Mouse (Mus musculus) CH12.LX (cell line): ENCODE measurements around the gene Il1rn. TPM values are rescaled to one million over a fixed set of nuclear protein-coding genes. Genes with fewer than 3 reads are reported as not detected.

ENCODE experiments used
- DNase-seq: peaks from one replicate; pipeline ENCODE4 v3.0.0-alpha.2; 2013; ENCODE audit errors: extremely low read depth
- H3K27ac ChIP-seq: 2 replicates; pipeline ENCODE4 v1.5.1; 2012; ENCODE audit warnings: low read depth, mild to moderate bottlenecking, control low read depth, moderate library complexity; ENCODE audit not compliant: insufficient read depth
- H3K27me3 ChIP-seq: replicated peaks from 2 replicates; pipeline ENCODE3; 2012; ENCODE audit warnings: inconsistent platforms
- H3K36me3 ChIP-seq, 2 experiments: replicated peaks in 1 of 2; 2 replicates each; pipeline versions ENCODE3 to v1.6.1; 2012; ENCODE audit warnings: inconsistent platforms in 1 of 2, low read length in 1 of 2, mild to moderate bottlenecking in 1 of 2, mixed read lengths in 1 of 2, moderate library complexity in 1 of 2; ENCODE audit not compliant: control insufficient read depth in 1 of 2, insufficient read depth in 1 of 2
- H3K4me1 ChIP-seq, 2 experiments: 2 replicates each; pipeline ENCODE4 v1.6.1; 2012; ENCODE audit warnings: inconsistent platforms in 1 of 2, moderate library complexity in 1 of 2; ENCODE audit not compliant: insufficient read depth in 2 of 2, control insufficient read depth in 1 of 2
- H3K4me2 ChIP-seq: 2 replicates; pipeline ENCODE4 v1.6.1; 2012; ENCODE audit warnings: low read depth, mild to moderate bottlenecking, control low read depth; ENCODE audit not compliant: poor library complexity, insufficient read depth, severe bottlenecking
- H3K4me3 ChIP-seq, 3 experiments: fragments of 150-350 bp in 1 of 3; sonication (generic) in 1 of 3; replicated peaks in 1 of 3; 2 replicates each; pipeline versions ENCODE3 to v1.5.1; 2011 to 2012; ENCODE audit warnings: low read depth in 2 of 3, low read length in 2 of 3, mild to moderate bottlenecking in 2 of 3, moderate library complexity in 2 of 3, control low read depth in 1 of 3, improper control_type of control experiment in 1 of 3, inconsistent platforms in 1 of 3, mixed read lengths in 1 of 3; ENCODE audit not compliant: poor library complexity in 1 of 3
- H3K79me2 ChIP-seq: replicated peaks from 2 replicates; pipeline ENCODE4 v1.6.1; 2012; ENCODE audit warnings: mild to moderate bottlenecking, moderate library complexity; ENCODE audit not compliant: control insufficient read depth, poor library complexity, insufficient read depth, severe bottlenecking; ENCODE audit errors: extremely low read depth
- H3K9ac ChIP-seq: 2 replicates; pipeline ENCODE4 v1.6.1; 2012; ENCODE audit warnings: low read depth, mild to moderate bottlenecking, control low read depth, moderate library complexity; ENCODE audit not compliant: insufficient read depth
- H3K9me3 ChIP-seq: replicated peaks from 2 replicates; pipeline ENCODE3; 2012; ENCODE audit warnings: low read length, inconsistent platforms, mixed read lengths
- CTCF ChIP-seq, 2 experiments: IDR thresholded peaks in 1 of 2; conservative IDR thresholded peaks in 1 of 2; 2 replicates each; pipeline ENCODE4 v1.5.1; 2011 to 2012; ENCODE audit warnings: low read depth in 2 of 2, low read length in 2 of 2, improper control_type of control experiment in 1 of 2, inconsistent platforms in 1 of 2, mild to moderate bottlenecking in 1 of 2, moderate library complexity in 1 of 2
- E2F4 ChIP-seq: IDR thresholded peaks from 2 replicates; pipeline ENCODE4 v1.6.1; 2011; ENCODE audit warnings: low read depth, low read length, improper control_type of control experiment; ENCODE audit not compliant: insufficient replicate concordance
- ELF1 ChIP-seq: IDR thresholded peaks from 2 replicates; pipeline ENCODE4 v1.6.1; 2014; ENCODE audit warnings: low read depth, mild to moderate bottlenecking, inconsistent platforms, low read length, improper control_type of control experiment
- ETS1 ChIP-seq: conservative IDR thresholded peaks from 2 replicates; pipeline ENCODE4 v1.6.1; 2012; ENCODE audit warnings: low read depth, mild to moderate bottlenecking, inconsistent platforms, low read length, improper control_type of control experiment, moderate library complexity
- JUN ChIP-seq: IDR thresholded peaks from 2 replicates; pipeline ENCODE4 v1.6.1; 2011; ENCODE audit warnings: low read depth, mild to moderate bottlenecking, low read length, improper control_type of control experiment, moderate library complexity; ENCODE audit not compliant: insufficient read depth
- KAT2A ChIP-seq: IDR thresholded peaks from 2 replicates; pipeline ENCODE4 v1.6.1; 2012; ENCODE audit warnings: low read length, improper control_type of control experiment, inconsistent platforms; ENCODE audit not compliant: insufficient replicate concordance
- MAFK ChIP-seq: IDR thresholded peaks from 2 replicates; pipeline ENCODE4 v1.6.1; 2011; ENCODE audit warnings: low read length, improper control_type of control experiment; ENCODE audit not compliant: insufficient replicate concordance
- MAX ChIP-seq: IDR thresholded peaks from 2 replicates; pipeline ENCODE4 v1.6.1; 2011; ENCODE audit warnings: low read length, improper control_type of control experiment
- MEF2A ChIP-seq: IDR thresholded peaks from 2 replicates; pipeline ENCODE4 v1.6.1; 2014; ENCODE audit warnings: low read depth, mild to moderate bottlenecking, inconsistent platforms, low read length, improper control_type of control experiment, borderline replicate concordance
- MYC ChIP-seq: IDR thresholded peaks from 2 replicates; pipeline ENCODE4 v1.6.1; 2011; ENCODE audit warnings: low read depth, mild to moderate bottlenecking, improper control_type of control experiment, low read length
- PAX5 ChIP-seq: IDR thresholded peaks from 2 replicates; pipeline ENCODE4 v1.6.1; 2012; ENCODE audit warnings: low read length, inconsistent platforms, mixed read lengths
- POLR2A ChIP-seq: IDR thresholded peaks from 2 replicates; pipeline ENCODE4 v1.6.1; 2011; ENCODE audit warnings: low read depth, mild to moderate bottlenecking, improper control_type of control experiment, low read length
- POLR2AphosphoS2 ChIP-seq: IDR thresholded peaks from 2 replicates; pipeline ENCODE4 v1.6.1; 2011; ENCODE audit warnings: low read depth, low read length, improper control_type of control experiment
- RCOR1 ChIP-seq: conservative IDR thresholded peaks from 2 replicates; pipeline ENCODE4 v1.6.1; 2012; ENCODE audit warnings: low read depth, mild to moderate bottlenecking, inconsistent platforms, low read length, improper control_type of control experiment
- SIN3A ChIP-seq: IDR thresholded peaks from 2 replicates; pipeline ENCODE4 v1.6.1; 2012; ENCODE audit warnings: low read length, improper control_type of control experiment, inconsistent platforms
- SMC3 ChIP-seq: IDR thresholded peaks from 2 replicates; pipeline ENCODE4 v1.6.1; 2011; ENCODE audit warnings: low read depth, low read length, improper control_type of control experiment
- TBP ChIP-seq: conservative IDR thresholded peaks from 2 replicates; pipeline ENCODE4 v1.6.1; 2011; ENCODE audit warnings: low read depth, low read length, improper control_type of control experiment
- TCF12 ChIP-seq: IDR thresholded peaks from 2 replicates; pipeline ENCODE4 v1.6.1; 2014; ENCODE audit warnings: low read depth, mild to moderate bottlenecking, inconsistent platforms, low read length, improper control_type of control experiment
- UBTF ChIP-seq: IDR thresholded peaks from 2 replicates; pipeline ENCODE4 v1.6.1; 2012; ENCODE audit warnings: low read depth, mild to moderate bottlenecking, inconsistent platforms, low read length, improper control_type of control experiment, moderate library complexity
- USF1 ChIP-seq: IDR thresholded peaks from 2 replicates; pipeline ENCODE4 v1.6.1; 2014; ENCODE audit warnings: low read depth, mild to moderate bottlenecking, inconsistent platforms, low read length, improper control_type of control experiment
- ZKSCAN1 ChIP-seq: IDR thresholded peaks from 2 replicates; pipeline ENCODE4 v1.6.1; 2012; ENCODE audit warnings: low read depth, inconsistent platforms, low read length, improper control_type of control experiment, borderline replicate concordance
- ZNF384 ChIP-seq: IDR thresholded peaks from 2 replicates; pipeline ENCODE4 v1.6.1; 2012; ENCODE audit warnings: low read depth, low read length, improper control_type of control experiment, inconsistent platforms
- dilution Hi-C: fragments of 300-500 bp; cut with MboI; formaldehyde crosslinking; loops from 2 replicates; pipeline ENCODE4 v1.14.3; 2020; ENCODE audit warnings: low sequenced_read_pairs; ENCODE audit not compliant: extremely low pct_unique_long_range_greater_than_20kb, extremely low pct_ligation_motif_present
- in situ Hi-C: fragments of 300-500 bp; cut with MboI; formaldehyde crosslinking; loops from 3 replicates; pipeline ENCODE4 v1.14.3; 2019; ENCODE audit warnings: low sequenced_read_pairs, low pct_ligation_motif_present, low pct_unique_long_range_greater_than_20kb, mixed read lengths
- polyA plus RNA-seq: library from polyadenylated mRNA; unstranded; fragments of >175 nt; gene quantifications from 2 replicates; pipeline ENCODE4 v1.2.1, GENCODE M21; 2012; ENCODE audit warnings: low read depth; ENCODE audit not compliant: insufficient read length
- total RNA-seq, 2 experiments: library from RNA; depleted of rRNA; stranded (reverse); fragments of 300-350 nt in 1 of 2; fragments of >200 nt in 1 of 2; gene quantifications; 2 replicates each; pipeline ENCODE4 v1.2.3; 2012 to 2014

The Il1rn gene
- total and polyA plus RNA-seq, 3 experiments: 0.37 to 0.98 (median 0.71) TPM

DNA sequence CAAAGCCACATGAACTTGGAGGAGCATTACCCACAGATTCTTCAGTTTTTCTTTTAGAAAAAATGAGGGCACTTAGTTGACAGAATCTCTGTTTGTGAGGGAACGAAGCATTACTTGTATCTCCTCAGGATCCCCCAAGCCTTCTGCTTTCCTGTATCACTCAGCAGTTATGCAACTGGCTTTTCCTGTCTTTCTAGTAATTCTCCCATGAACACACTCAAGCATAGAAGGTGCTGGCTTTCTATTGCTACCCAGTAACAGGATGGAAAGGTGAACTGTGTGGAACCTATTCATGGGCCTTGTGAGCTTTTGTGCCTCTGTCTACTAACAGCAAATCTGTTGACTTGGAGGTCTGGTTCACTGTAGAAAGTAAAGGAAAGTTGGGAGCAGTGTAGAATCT lies 11.3 kb downstream of the Il1rn start:
- Histone ChIP-seq H3K36me3 (no peaks in the 10 kb centered on the region), H3K4me3 (no peak overlapping the region), H3K9ac (no peak overlapping the region), H3K79me2 (no peaks in the 10 kb centered on the region), H3K4me2 (no peak overlapping the region), H3K27ac (no peak overlapping the region), H3K9me3 (no peaks in the 10 kb centered on the region), H3K27me3 (no peaks in the 10 kb centered on the region), H3K4me1 (peaks cover 7 to 24% of the 10 kb centered on the region in 2 experiments; a peak in 3 of 4 replicates)
- dilution Hi-C loops (no loop called here), in situ Hi-C loops (loop anchor here (5.0 kb wide), 1 partner anchor 46 kb away; no protein-coding TSS in a partner anchor)
- TF ChIP-seq CTCF (conservative IDR thresholded peaks at IDR 0.05 in 1 of 2, IDR thresholded peaks at IDR 0.05 in 1 of 2; ENCODE audit: low read depth in 2 of 2, low read length in 2 of 2): no peak
- TF ChIP-seq POLR2A: no peak
- no peak for TF ChIP-seq SMC3
- TF ChIP-seq USF1: no peak
- no peak for TF ChIP-seq JUN
- TF ChIP-seq MEF2A: no peak
- TF ChIP-seq ELF1: no peak
- no peak for TF ChIP-seq RCOR1
- no peak for TF ChIP-seq SIN3A
- no peak for TF ChIP-seq MAX
- no peak for TF ChIP-seq PAX5
- TF ChIP-seq KAT2A: no peak
- no peak for TF ChIP-seq TBP
- TF ChIP-seq ZNF384: no peak
- no peak for TF ChIP-seq MAFK
- TF ChIP-seq MYC: no peak
- no peak for TF ChIP-seq UBTF
- DNase-seq: no peak

DNA sequence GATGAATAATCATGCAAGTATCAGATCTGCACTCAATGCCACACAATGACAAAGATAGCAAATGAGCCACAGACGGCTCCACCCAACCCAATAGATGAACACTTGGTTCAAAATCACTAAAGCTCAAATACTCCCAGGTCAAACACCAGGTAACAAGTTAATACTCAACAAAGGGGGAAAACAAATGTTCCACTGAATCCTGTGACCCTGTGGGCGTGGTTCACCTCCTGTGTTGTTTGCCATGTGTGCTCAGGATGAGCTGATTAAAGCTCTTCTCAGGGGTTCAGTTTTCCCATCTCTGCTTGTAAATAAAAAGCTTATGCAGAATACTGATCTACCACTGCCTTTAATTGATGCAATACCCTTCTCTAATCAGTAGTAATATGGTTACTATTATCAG lies 14.5 kb downstream of the Il1rn start:
- Histone ChIP-seq H3K4me2 (no peak overlapping the region), H3K79me2 (no peaks in the 10 kb centered on the region), H3K4me1 (peaks cover 10 to 18% of the 10 kb centered on the region in 2 experiments), H3K27me3 (no peaks in the 10 kb centered on the region), H3K9ac (no peak overlapping the region), H3K4me3 (no peak overlapping the region), H3K27ac (no peak overlapping the region), H3K36me3 (no peaks in the 10 kb centered on the region), H3K9me3 (no peaks in the 10 kb centered on the region)
- no peak for DNase-seq
- TF ChIP-seq MYC (no peak), ETS1 (no peak), MEF2A (no peak), E2F4 (no peak), POLR2AphosphoS2 (no peak), TCF12 (no peak), PAX5 (no peak), CTCF (conservative IDR thresholded peaks at IDR 0.05 in 1 of 2, IDR thresholded peaks at IDR 0.05 in 1 of 2; ENCODE audit: low read depth in 2 of 2, low read length in 2 of 2) (no peak), SIN3A (no peak), ZKSCAN1 (no peak)
- in situ Hi-C loops: no loop called here
- dilution Hi-C loops: no loop called here
